ENCODE assay signal across 37 mouse cellular contexts in the genomic region with DNA sequence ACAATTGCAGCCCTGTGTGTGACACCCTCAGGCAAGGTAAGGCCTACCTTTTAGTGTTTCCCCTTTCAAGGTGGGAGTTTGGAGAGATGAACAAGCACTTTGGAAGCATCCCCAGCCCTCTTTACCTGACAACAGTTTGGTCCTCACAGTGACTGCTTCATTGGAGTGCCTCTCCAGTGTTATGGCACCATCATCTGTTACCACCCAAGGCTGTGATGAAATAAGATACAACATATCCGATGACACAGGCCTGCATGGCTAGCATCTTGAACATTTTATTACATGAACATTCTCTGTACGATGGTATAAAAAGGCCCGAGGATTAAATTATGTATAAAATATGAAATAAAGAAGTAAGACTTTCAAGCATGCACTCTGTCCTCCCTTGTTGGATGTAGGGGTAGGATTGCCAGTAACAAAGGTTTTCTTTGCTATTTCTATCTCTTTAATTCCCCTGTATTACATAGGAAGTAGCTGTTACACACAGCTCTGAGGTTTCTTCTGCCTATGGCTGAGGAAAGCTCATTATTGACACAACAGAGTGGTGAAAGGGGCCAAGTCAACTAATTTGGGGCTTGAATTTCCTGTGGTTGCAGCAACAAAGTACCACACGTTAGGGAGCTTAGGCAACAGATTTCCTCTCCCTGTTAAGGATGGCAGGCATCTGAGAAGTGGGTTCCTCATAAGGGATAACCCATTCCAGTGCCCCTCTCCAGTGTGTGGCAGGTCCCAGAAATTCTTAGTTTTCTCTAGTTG. TPM values are rescaled to one million over a fixed set of nuclear protein-coding genes. Genes with fewer than 3 reads are reported as not detected.
"Had no signal": no experiment of that assay in that cellular context is flagged by ENCODE, and none has a peak within 500 bp of the region (broad histone marks: within the 10 kb centered on the region; RNA-seq: fewer than 3 reads in every experiment).

No protein-coding gene starts in this region.

- H3K4me1 ChIP-seq: heart, embryonic 10.5 days; heart, embryonic 12.5 days; hindbrain, embryonic 10.5 days; hindbrain, embryonic 12.5 days; intestine, embryonic 15.5 days; limb, embryonic 10.5 days; limb, embryonic 12.5 days; liver, embryonic 12.5 days had no signal

- H3K9me3 ChIP-seq: heart, embryonic 10.5 days; heart, embryonic 12.5 days; hindbrain, embryonic 10.5 days; hindbrain, embryonic 12.5 days; intestine, embryonic 15.5 days; limb, embryonic 10.5 days; limb, embryonic 12.5 days; liver, embryonic 12.5 days had no signal

- H3K27ac ChIP-seq: heart, embryonic 10.5 days; hindbrain, embryonic 10.5 days; hindbrain, embryonic 12.5 days; hindbrain, embryonic 14.5 days; intestine, embryonic 15.5 days; layer of hippocampus, adult 2 months; left cerebral cortex, adult 2 months; limb, embryonic 10.5 days; limb, embryonic 12.5 days; liver, embryonic 12.5 days; liver, embryonic 14.5 days had no signal

- H3K27me3 ChIP-seq: heart, embryonic 12.5 days; hindbrain, embryonic 12.5 days; intestine, embryonic 15.5 days; limb, embryonic 12.5 days; liver, embryonic 12.5 days had no signal

- H3K4me2 ChIP-seq: heart, embryonic 12.5 days; hindbrain, embryonic 12.5 days; hindbrain, embryonic 14.5 days; intestine, embryonic 15.5 days; limb, embryonic 12.5 days; liver, embryonic 12.5 days had no signal

- ATAC-seq: hindbrain, embryonic 16.5 days; inflammation-experienced regulatory T-cells, adult 6 months; intestine, embryonic 15.5 days; intestine, postnatal 0 days; liver, embryonic 12.5 days had no signal

- H3K4me3 ChIP-seq: heart, embryonic 10.5 days; heart, embryonic 12.5 days; hindbrain, embryonic 10.5 days; hindbrain, embryonic 12.5 days; intestine, embryonic 15.5 days; layer of hippocampus, adult 2 months; left cerebral cortex, adult 2 months; limb, embryonic 10.5 days; limb, embryonic 12.5 days; liver, embryonic 12.5 days had no signal

- DNase-seq: gastrocnemius, postnatal 14 days; gastrocnemius, postnatal 36 days; heart, adult 18-20 months; heart, postnatal 10 days; heart, postnatal 36 days; kidney, adult 18-20 months; kidney, adult 8-10 months; kidney, postnatal 10 days; kidney, postnatal 25 days; kidney, postnatal 4 days had no signal

- H3K9ac ChIP-seq: heart, embryonic 12.5 days; hindbrain, embryonic 12.5 days; hindbrain, embryonic 14.5 days; intestine, embryonic 15.5 days; limb, embryonic 12.5 days; liver, embryonic 12.5 days; liver, embryonic 14.5 days had no signal

RNA-seq across cellular contexts. Expression of a gene that starts 29.9 kb away (rescaled TPM):
- total RNA-seq: gastrocnemius, adult 18-20 months; gastrocnemius, adult 8-10 months; gastrocnemius, postnatal 14 days; gastrocnemius, postnatal 36 days; heart, adult 18-20 months; heart, adult 8-10 months; heart, postnatal 10 days; heart, postnatal 36 days; layer of hippocampus, adult 2 months; layer of hippocampus, postnatal 14 days; left cerebral cortex, adult 2 months; left cerebral cortex, postnatal 14 days; left cerebral cortex, postnatal 36 days; liver, adult 2 months had no signal
- polyA plus RNA-seq: gonadal fat pad, adult 2 months; heart, embryonic 10.5 days; heart, embryonic 12.5 days; heart, embryonic 14.5 days; heart, embryonic 16.5 days; hindbrain, embryonic 10.5 days; hindbrain, embryonic 12.5 days; hindbrain, embryonic 14.5 days; hindbrain, embryonic 16.5 days; inflammation-experienced regulatory T-cells, adult 6 months; intestine, embryonic 15.5 days; intestine, postnatal 0 days; kidney, embryonic 14.5 days; kidney, embryonic 16.5 days; limb, embryonic 10.5 days; liver, adult 2 months; liver, embryonic 12.5 days; liver, embryonic 14.5 days had no signal
